Mouse (Mus musculus) frontal cortex, postnatal 25 days (tissue): Measurements from ENCODE around the gene Ppp1r12a.

Experiments
- DNase-seq, 2 experiments: peaks; one replicate each; pipeline ENCODE4 v3.0.0; 2022; ENCODE audit warnings: low spot score in 2 of 2

Ppp1r12a gene

GRCm38 (mm10) chr10:108290046-108290445, 128.1 kb downstream of the Ppp1r12a start:
- no peak for DNase-seq

GRCm38 (mm10) chr10:108291688-108292471, 129.9 kb downstream of the Ppp1r12a start:
- DNase-seq: no peak

DNA sequence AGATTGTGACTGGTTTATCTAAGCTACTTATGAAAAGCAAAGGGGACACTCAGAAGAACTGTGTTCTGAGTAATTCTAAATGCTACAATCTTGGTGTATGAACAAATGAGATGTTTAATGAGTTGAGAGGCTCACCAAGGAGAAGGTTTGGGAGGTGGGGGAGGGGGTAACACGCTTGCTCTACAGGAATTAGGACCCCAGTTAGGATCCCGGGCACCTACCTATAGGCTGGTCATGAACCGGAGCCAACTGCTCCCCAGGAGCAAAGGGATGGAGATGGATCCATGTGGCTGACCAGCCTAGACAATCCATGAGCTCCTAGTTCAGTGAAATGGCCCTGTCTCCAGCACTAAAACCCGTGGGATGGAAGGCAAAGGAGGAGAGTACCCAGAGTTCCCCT, 130.7 kb downstream of the Ppp1r12a start:
- DNase-seq: no peak

- DNase-seq: no peak
Measured at GRCm38 (mm10) chr10:108293620-108294195, 131.7 kb downstream of the Ppp1r12a start.

DNA sequence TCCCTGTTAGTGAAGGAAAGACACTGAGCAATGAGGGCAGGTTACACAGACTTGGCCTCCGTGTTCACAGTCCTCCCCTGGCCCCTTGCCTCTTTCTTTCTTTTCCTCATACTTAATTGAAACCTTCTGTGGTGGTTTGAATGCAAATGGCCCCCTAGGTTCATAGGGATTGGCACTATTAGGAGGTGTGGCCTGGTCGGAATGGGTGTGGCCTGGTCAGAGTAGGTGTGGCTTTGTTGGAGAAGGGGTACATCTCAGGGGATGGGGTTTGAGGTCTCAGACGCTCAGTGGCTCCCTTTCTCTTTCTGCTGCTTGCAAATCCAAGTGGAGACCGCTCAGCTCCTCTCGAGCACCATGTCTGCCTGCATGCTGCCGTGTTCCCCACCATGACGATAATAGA, 132.8 kb downstream of the Ppp1r12a start:
- no peak for DNase-seq

DNA sequence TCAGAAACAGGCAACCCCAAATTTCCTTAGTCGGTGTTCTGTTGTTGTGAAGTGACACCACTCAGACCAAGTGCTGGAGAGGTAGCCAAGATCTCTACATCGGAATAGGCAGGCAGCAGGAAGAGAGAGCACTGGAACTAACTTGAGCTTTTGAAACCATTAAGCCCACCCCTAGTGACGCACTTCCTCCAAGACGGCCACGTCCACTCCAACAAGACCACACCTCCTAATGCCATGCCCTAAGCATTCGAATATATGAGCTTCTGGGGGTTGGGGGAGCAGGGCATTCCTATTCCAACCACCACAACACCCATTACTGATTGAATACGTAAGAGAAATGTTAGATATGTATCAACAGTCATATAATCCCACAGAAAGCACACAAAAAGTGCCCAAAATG, 134.5 kb downstream of the Ppp1r12a start:
- DNase-seq: no peak

- DNase-seq: no peak
Measured at GRCm38 (mm10) chr10:108298261-108298660, 136.3 kb downstream of the Ppp1r12a start.

DNA sequence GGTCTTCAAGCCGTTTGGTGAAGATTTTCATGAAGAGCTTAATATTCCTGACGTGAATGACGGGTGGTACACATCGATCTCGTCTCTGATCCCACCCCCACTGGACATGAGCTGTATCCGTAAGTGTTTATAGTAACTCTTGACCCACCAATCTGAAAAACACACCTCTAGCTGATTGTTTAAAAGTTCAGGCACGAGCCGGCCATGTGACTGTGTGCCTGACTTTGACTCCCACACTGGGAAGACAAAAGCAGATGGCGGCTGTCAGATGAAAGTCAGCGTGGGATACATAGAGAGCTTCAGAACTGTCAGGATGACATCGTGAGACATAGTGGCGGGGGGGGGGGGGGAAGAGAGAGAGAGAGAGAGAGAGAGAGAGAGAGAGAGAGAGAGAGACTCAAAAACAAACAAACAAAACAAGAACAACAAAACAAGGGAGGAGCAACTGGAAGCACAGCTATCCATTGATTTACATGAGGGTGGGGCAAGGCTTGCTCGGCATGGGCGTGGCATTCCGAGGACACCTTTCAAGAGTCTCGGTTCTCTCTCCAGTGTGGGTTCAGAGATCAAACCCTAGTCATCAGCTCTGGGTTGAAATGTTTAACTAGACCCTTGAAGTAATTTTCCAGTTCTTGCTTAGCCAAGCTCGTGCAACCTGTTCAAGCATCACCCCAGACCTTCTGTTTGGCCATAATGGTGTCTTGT, 137.0 kb downstream of the Ppp1r12a start:
- DNase-seq: no peak

- DNase-seq: no peak
Measured at GRCm38 (mm10) chr10:108299828-108300227, 137.8 kb downstream of the Ppp1r12a start.

DNA sequence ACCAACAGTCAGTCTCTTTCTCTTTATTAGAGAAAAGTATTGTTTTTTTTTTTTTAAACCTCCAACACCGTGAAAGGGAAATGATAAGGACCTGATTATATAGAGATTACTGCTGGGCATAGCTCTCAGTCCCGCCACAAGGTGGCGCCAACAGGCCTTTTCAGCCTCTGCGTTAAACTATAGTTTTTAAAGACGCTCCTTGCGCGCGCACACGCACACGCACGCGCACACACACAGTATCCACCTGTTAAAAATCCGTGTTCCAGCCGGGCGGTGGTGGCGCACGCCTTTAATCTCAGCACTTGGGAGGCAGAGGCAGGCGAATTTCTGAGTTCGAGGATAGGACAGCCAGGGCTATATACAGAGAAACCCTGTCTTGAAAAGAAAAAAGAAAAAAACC, 138.8 kb downstream of the Ppp1r12a start:
- peak; percentile 57 to 68 for DNase-seq

GRCm38 (mm10) chr10:108307772-108308171, 145.8 kb downstream of the Ppp1r12a start:
- no peak for DNase-seq

GRCm38 (mm10) chr10:108310195-108310594, 148.2 kb downstream of the Ppp1r12a start:
- DNase-seq: no peak

DNA sequence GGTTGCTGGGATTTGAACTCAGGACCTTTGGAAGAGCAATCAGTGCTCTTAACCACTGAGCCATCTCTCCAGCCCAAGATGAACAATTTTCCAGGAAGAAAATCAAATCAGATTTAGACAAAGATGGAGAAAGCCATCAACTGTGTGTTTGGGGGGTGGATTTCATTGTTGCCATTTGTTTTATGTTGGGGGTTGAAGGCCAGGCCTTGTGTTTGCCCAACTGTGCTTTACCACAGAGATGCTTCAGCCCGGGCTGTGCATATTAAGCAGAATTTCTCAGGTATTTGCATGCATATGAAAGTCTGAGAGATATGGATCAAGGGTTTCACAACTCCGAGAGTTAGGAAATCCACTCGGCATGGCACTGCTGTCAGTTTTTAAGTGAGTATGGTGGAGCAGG, 149.4 kb downstream of the Ppp1r12a start:
- no peak for DNase-seq

DNA sequence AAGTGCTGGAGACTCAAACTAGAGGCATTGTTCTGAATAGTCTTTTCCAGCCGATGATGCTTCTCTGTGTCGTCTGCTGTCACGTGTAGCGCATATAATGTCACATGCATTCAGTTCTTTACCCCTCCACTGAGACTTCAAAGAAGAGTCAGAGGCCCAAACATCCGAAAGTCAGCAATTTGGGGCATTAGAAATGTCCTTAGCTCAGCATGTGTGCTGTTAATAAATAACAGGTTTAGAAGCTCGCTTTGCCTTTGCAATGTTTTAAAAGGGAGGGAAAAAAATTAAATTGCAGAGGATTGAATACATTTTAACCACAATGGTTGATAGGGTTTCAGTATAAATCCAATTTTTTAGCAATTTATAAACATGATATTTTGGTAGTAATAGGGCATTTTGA, 151.9 kb downstream of the Ppp1r12a start:
- DNase-seq: no peak

DNA sequence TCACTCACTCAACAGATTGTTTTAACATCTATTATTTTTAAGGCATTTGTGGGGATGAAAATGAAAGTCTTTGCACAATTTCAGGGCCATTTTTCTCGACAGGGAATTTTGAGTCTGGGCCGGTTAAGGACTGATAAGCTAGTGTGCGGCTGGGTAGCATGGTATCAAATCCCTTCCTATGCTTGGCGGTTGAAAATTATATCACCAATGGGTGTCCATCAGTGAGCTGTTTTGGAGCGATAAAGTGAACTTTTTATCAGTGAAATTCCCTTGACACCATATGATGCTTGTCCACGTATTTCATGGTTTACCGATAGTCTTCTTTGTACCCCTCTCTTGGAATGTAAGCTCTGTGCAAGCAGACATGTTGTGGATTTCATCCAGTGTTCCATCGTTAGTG, 152.4 kb downstream of the Ppp1r12a start:
- no peak for DNase-seq

- no peak for DNase-seq
Measured at GRCm38 (mm10) chr10:108315236-108315635, 153.2 kb downstream of the Ppp1r12a start.

GRCm38 (mm10) chr10:108328356-108328755, 166.4 kb downstream of the Ppp1r12a start:
- no peak for DNase-seq

DNA sequence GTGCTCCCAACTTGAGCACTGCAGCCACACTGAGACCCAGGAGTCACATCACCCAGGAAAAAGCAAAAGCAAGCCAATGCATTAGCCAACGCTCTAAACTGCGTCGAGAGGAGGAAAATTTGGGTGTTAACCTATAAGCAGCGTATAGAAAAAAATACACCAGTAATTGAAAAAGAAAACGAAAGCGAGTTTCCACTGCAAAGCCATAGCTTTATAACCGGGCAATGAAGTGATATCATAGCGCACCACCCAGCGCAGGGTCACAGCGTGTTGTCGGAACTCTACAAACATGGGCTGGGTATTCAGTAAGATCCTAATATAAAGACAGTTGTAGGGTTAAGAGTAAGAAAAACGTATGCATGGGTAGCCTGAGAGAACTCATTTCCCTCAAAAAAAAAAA, 167.0 kb downstream of the Ppp1r12a start:
- DNase-seq: no peak

DNA sequence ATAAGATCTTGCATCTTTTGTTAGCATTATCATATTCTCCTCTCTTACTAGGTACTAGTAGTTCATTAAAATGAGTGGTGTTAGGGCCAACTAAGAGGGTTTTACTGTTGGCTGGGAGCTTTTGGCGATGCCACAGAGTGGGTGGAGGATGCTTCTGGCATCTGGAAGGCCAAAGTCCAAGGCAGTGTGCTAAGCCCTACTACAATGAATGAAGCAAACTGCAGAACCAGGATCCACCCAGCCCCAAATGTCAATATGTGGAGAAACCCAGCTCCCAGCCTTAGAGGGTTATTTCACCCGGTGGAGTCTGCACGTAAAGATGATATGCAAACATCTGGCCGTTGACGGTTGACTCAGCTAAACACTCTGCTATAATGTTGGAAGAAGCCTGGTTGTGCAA, 167.8 kb downstream of the Ppp1r12a start:
- no peak for DNase-seq

GRCm38 (mm10) chr10:108330964-108331363, 169.0 kb downstream of the Ppp1r12a start:
- DNase-seq: no peak

GRCm38 (mm10) chr10:108331784-108332561, 170.0 kb downstream of the Ppp1r12a start, which contains the start of gene Pawr:
Gene Pawr, plus strand, starts transcription at chr10:108332121.
- DNase-seq: peak in 1 of 2 experiments; percentile 18
